In genomic region chr14:38062271-38062670, GRCm38 (mm10) we compare ENCODE assay signal across 22 mouse cellular contexts.
DNase-seq lines count a peak whose midpoint lies in the region; ATAC-seq lines count a peak whose summit lies in the region.
"Had no signal": no experiment of that assay in that cellular context is flagged by ENCODE, and none has a peak within 500 bp of the region (broad histone marks: within the 10 kb centered on the region; RNA-seq: fewer than 3 reads in every experiment).

No protein-coding gene starts in this region.

- H3K4me3 ChIP-seq in forebrain, embryonic 14.5 days (ENCODE audit: low read depth, low read length): no peak overlapping the region
- H3K4me3 ChIP-seq in forebrain, embryonic 10.5 days: no peak overlapping the region
- H3K4me3 ChIP-seq: gastrocnemius, adult 2 months; hindbrain, embryonic 10.5 days; hindbrain, embryonic 13.5 days had no signal

- no peak for ATAC-seq in forebrain, embryonic 14.5 days
- ATAC-seq: forebrain, embryonic 16.5 days; hindbrain, embryonic 16.5 days; Patski had no signal

- H3K36me3 ChIP-seq in forebrain, embryonic 14.5 days (ENCODE audit: control insufficient read depth, insufficient read depth, low read length): no peaks in the 10 kb centered on the region
- no peaks in the 10 kb centered on the region for H3K36me3 ChIP-seq in forebrain, embryonic 10.5 days (replicated peaks)
- H3K36me3 ChIP-seq: hindbrain, embryonic 10.5 days; hindbrain, embryonic 13.5 days had no signal

- no peaks in the 10 kb centered on the region for H3K9me3 ChIP-seq in forebrain, embryonic 14.5 days (replicated peaks; ENCODE audit: control insufficient read depth, low read length)
- no peaks in the 10 kb centered on the region for H3K9me3 ChIP-seq in forebrain, embryonic 10.5 days
- H3K9me3 ChIP-seq: hindbrain, embryonic 10.5 days; hindbrain, embryonic 13.5 days had no signal

- H3K9ac ChIP-seq in forebrain, embryonic 14.5 days (ENCODE audit: low read length): no peak overlapping the region
- H3K9ac ChIP-seq: hindbrain, embryonic 13.5 days had no signal

- no peak overlapping the region for H3K27ac ChIP-seq in forebrain, embryonic 14.5 days (ENCODE audit: low read depth, low read length)
- H3K27ac ChIP-seq in forebrain, embryonic 10.5 days: no peak overlapping the region
- H3K27ac ChIP-seq: gastrocnemius, adult 2 months; hindbrain, embryonic 10.5 days; hindbrain, embryonic 13.5 days had no signal

- DNase-seq in forebrain, embryonic 14.5 days (ENCODE audit: low spot score): peak; percentile 8
- DNase-seq in forebrain, embryonic 10.5 days (ENCODE audit: extremely low spot score, low spot score): no peak
- peak; percentile 8 to 44 for DNase-seq in layer of hippocampus, adult 18-20 months (ENCODE audit: low spot score in 2 of 2)
- no peak for DNase-seq in layer of hippocampus, postnatal 25 days (ENCODE audit: extremely low spot score in 1 of 2, low spot score in 1 of 2)
- peak; percentile 83 for DNase-seq in Muller cell, postnatal 12 days (ENCODE audit: inconsistent ontology term)
- DNase-seq in telencephalon, adult 2 months (ENCODE audit: low read depth, low spot score): peak; percentile 2
- no peak for DNase-seq in thymus, postnatal 4 days
- DNase-seq: adrenal gland, postnatal 10 days; adrenal gland, postnatal 36 days; cerebellum, adult 18-20 months; cerebellum, adult 9-10 months; cerebellum, postnatal 14 days; gastrocnemius, adult 2 months; gastrocnemius, postnatal 14 days; heart, adult 11 months; heart, postnatal 36 days had no signal

- no peaks in the 10 kb centered on the region for H3K4me1 ChIP-seq in forebrain, embryonic 14.5 days (ENCODE audit: control insufficient read depth, insufficient read depth, low read length)
- no peaks in the 10 kb centered on the region for H3K4me1 ChIP-seq in forebrain, embryonic 10.5 days
- H3K4me1 ChIP-seq: hindbrain, embryonic 10.5 days; hindbrain, embryonic 13.5 days had no signal

- no peak overlapping the region for H3K4me2 ChIP-seq in forebrain, embryonic 14.5 days (ENCODE audit: low read length)
- H3K4me2 ChIP-seq: heart, embryonic 11.5 days; hindbrain, embryonic 13.5 days had no signal

- H3K27me3 ChIP-seq in forebrain, embryonic 14.5 days (replicated peaks; ENCODE audit: control insufficient read depth, insufficient read depth, low read length): no peaks in the 10 kb centered on the region
- no peaks in the 10 kb centered on the region for H3K27me3 ChIP-seq in forebrain, embryonic 10.5 days (ENCODE audit: poor library complexity, severe bottlenecking)
- H3K27me3 ChIP-seq: hindbrain, embryonic 13.5 days; Patski had no signal

Comparison
In these comparisons a context has a peak if more than half of its experiments do, and no peak if none do; other contexts are left out.
1. DNase-seq: peak in forebrain, embryonic 14.5 days (single experiment), layer of hippocampus, adult 18-20 months (2 of 2), Muller cell, postnatal 12 days (single experiment) and telencephalon, adult 2 months (single experiment); none in forebrain, embryonic 10.5 days (single experiment), layer of hippocampus, postnatal 25 days (0 of 2) and thymus, postnatal 4 days (single experiment).